Mouse (Mus musculus) heart, embryonic 10.5 days (tissue): ENCODE results near the gene Chmp3. TPM values are rescaled to one million over a fixed set of nuclear protein-coding genes. Genes with fewer than 3 reads are reported as not detected.
A peak's percentile ranks its signal among the peaks of the same experiment; 100 is the strongest.

ENCODE experiments used
- DNase-seq: peaks from one replicate; pipeline ENCODE4 v3.0.0-alpha.2; 2017; ENCODE audit warnings: low spot score
- H3K27ac ChIP-seq: fragments of 300-500 bp; sonication (generic); 2 replicates; pipeline ENCODE4 v1.5.1; 2016; ENCODE audit warnings: mild to moderate bottlenecking
- H3K27me3 ChIP-seq: fragments of 300-500 bp; sonication (generic); 2 replicates; pipeline ENCODE4 v1.6.1; 2016; ENCODE audit warnings: mild to moderate bottlenecking; ENCODE audit not compliant: poor library complexity, insufficient read depth, severe bottlenecking
- H3K36me3 ChIP-seq: fragments of 300-500 bp; sonication (generic); 2 replicates; pipeline ENCODE4 v1.6.1; 2016; ENCODE audit warnings: mild to moderate bottlenecking, moderate library complexity
- H3K4me1 ChIP-seq: fragments of 300-500 bp; sonication (generic); 2 replicates; pipeline ENCODE4 v1.6.1; 2016; ENCODE audit warnings: mild to moderate bottlenecking
- H3K4me3 ChIP-seq: fragments of 300-500 bp; sonication (generic); 2 replicates; pipeline ENCODE4 v1.5.1; 2016; ENCODE audit warnings: mild to moderate bottlenecking, moderate library complexity
- H3K9me3 ChIP-seq: fragments of 300-500 bp; sonication (generic); 2 replicates; pipeline ENCODE4 v1.6.1; 2016; ENCODE audit warnings: mild to moderate bottlenecking, moderate library complexity
- WGBS: fragments of 180-500 bp; shearing (Covaris S2); methylation state at CpG from one replicate; pipeline ENCODE4 v1.1.7; 2016; 5-methylcytosine and 5-hydroxymethylcytosine counted together
- polyA plus RNA-seq: library from polyadenylated mRNA; unstranded; fragments of >200 nt; fragmentation: Nextera tagmentation; extraction: Ambion mirVana; gene quantifications from 2 replicates; pipeline ENCODE4 v1.2.1, GENCODE M21; 2016

The Chmp3 gene
- polyA plus RNA-seq, 1 experiment from 2014 or later = 62.1 TPM

DNA sequence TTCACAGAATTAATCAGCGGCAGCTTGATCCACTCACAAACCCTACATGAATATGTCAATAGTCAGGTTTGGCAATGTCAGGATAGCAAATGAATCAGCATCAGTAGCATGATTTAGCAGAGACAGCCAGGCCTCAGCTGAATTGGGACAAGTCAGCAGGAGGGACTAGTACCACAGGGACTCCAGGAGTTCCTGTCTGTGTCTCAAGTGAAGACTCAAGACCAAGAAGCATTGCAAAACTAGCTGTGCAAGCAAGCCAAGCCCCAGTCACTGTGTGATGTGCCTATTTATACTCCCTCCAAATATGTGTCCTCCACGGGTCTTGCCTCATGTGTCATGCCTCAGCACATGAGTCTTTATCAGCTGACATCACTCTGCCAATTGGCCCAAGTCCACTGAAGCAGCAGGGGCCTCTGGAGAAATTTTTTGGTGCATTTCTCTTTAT lies 11.9 kb downstream of the Chmp3 start:
- Histone ChIP-seq H3K36me3 (peaks cover 16% of the 10 kb centered on the region), H3K4me3 (no peak overlapping the region), H3K27me3 (no peaks in the 10 kb centered on the region), H3K27ac (no peak overlapping the region), H3K4me1 (no peaks in the 10 kb centered on the region), H3K9me3 (no peaks in the 10 kb centered on the region)
- WGBS = 78% methylated on average over 2 of the region's 2 CpGs
- no peak for DNase-seq

DNA sequence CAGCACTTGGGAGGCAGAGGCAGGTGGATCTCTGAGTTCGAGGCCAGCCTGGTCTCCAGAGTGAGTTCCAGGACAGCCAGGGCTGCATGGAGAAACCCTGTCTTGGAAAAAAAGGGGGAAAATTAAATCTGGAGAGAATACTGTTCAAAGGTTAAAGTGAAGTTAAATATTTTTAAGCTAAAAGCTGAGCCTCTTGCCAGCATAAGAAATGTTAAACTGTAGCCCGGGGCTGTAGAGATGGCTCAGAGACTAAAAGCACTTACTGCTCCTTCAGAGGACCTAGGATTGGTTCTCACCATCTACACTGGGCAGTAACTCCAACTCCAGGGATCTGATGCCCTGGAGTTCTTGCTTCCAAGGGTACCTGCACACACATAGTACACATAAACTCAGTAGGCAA lies 13.2 kb downstream of the Chmp3 start:
- WGBS = 92% methylated on average over 2 of the region's 2 CpGs
- no peaks in the 10 kb centered on the region for H3K9me3 ChIP-seq
- H3K36me3 ChIP-seq = peaks cover 24% of the 10 kb centered on the region
- H3K4me3 ChIP-seq = no peak overlapping the region
- H3K27me3 ChIP-seq = no peaks in the 10 kb centered on the region
- no peak overlapping the region for H3K27ac ChIP-seq
- DNase-seq = no peak
- no peaks in the 10 kb centered on the region for H3K4me1 ChIP-seq

DNA sequence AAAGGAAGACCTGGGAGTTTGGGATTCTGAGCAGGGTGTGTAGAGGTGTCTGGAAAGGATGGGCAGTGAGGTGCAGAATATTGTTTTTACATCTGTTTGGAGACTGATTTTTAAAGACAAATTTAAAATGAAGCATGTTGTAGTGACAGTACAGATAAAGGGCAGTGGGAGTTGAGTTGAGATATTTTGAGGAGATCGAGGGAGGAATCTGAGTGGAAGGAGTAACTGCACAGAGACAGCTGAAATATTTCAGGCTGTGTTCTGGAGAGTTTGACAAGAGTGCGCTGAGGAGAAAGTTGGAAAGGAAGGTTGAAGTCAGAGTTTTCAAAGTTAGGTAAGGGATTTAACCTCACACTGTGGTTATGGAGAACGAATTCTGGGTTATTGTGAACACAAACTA lies 25.0 kb downstream of the Chmp3 start:
- Histone ChIP-seq H3K36me3 (peaks cover 25% of the 10 kb centered on the region), H3K27ac (no peak overlapping the region), H3K9me3 (no peaks in the 10 kb centered on the region), H3K4me3 (no peak overlapping the region), H3K27me3 (no peaks in the 10 kb centered on the region), H3K4me1 (no peaks in the 10 kb centered on the region)
- WGBS = 83% methylated on average over 3 of the region's 3 CpGs
- DNase-seq = no peak

DNA sequence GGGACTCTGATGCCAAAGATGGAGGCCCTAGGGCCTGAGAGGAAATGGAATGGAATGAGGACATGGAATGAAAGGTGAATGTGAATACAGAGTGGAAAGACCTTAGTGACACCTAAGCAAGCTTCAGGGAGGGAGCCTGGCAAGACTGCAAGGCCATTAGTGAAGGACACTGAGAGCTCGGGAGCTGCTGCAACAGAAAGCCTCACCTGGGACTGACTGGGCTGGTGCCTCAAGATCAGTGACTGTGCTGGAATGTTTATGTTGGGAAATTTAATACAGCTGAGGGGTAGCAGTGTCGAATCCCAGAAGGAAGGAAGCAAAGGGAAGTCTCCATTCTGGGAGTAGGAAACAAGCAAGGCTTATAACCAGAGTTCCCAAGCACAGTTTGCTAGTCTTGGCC lies 25.4 kb downstream of the Chmp3 start:
- 67% methylated on average over 2 of the region's 2 CpGs for WGBS
- Histone ChIP-seq H3K9me3 (no peaks in the 10 kb centered on the region), H3K27ac (no peak overlapping the region), H3K36me3 (peaks cover 29% of the 10 kb centered on the region), H3K27me3 (no peaks in the 10 kb centered on the region), H3K4me1 (no peaks in the 10 kb centered on the region), H3K4me3 (no peak overlapping the region)
- DNase-seq = no peak

DNA sequence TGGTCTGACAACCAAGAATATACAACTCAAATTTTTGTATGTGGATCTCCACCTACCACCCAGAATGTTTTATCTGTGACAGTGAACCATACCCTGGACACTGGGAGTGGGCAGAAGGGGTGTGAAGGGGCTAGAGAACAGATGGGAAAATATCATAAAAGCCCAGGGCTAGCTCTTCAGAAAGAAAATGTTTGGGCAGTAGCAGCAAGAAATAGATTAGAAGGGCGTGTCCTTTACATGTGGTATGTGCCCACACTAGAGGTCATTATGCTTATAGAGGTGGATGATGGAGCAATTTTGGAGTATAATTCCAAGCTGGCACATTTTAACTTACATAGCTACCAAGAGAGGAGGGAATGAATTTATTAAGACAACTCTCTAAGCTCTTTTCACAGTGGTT lies 31.8 kb downstream of the Chmp3 start:
- 86% methylated on average over 1 of the region's 1 CpGs for WGBS
- Histone ChIP-seq H3K4me1 (no peaks in the 10 kb centered on the region), H3K9me3 (no peaks in the 10 kb centered on the region), H3K4me3 (no peak overlapping the region), H3K27ac (no peak overlapping the region), H3K27me3 (no peaks in the 10 kb centered on the region), H3K36me3 (peaks cover 52% of the 10 kb centered on the region)
- DNase-seq = no peak

DNA sequence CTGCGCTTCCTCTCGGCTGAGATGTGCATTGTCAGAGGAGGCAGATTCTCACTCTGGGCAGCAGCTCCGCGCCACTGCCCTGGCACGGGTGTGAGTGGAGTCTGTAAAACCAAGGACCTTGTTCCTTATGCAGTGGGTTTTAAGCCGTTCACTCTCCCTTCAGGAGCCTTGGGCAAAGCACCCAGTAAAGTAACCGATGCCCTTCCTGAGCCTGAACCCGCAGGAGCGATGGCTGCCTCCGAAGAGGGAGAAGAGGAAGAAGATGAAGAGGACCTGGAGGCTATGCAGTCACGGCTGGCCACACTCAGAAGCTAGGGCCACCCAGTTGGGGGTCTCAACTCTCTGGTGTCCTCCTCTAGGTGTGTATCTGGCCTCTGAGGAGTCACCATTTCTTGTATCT lies 35.9 kb downstream of the Chmp3 start:
- H3K4me3 ChIP-seq = no peak overlapping the region
- peaks cover 51% of the 10 kb centered on the region for H3K36me3 ChIP-seq
- no peaks in the 10 kb centered on the region for H3K4me1 ChIP-seq
- H3K27ac ChIP-seq = no peak overlapping the region
- WGBS = 92% methylated on average over 11 of the region's 11 CpGs
- peak; percentile 55 for DNase-seq
- no peaks in the 10 kb centered on the region for H3K27me3 ChIP-seq
- no peaks in the 10 kb centered on the region for H3K9me3 ChIP-seq

DNA sequence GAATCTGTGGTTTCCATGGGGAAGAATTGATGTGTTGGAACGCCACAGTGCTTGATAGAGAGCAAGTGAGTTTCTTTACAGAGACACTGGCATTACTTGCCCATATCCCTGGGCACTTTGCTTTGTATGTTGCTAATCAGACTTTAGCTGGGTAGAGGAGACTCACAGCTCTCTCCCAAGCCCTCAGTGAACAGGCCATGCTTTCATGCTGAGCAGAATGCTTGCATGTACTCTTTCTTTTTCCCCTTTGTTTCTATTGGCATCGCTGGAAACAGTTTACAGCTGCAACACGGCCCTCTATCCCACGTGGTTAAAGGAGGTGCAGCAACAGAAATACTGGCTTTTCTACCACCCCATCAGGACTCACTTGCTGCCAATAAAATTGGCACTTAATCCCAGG lies 39.6 kb downstream of the Chmp3 start:
- no peaks in the 10 kb centered on the region for H3K27me3 ChIP-seq
- no peaks in the 10 kb centered on the region for H3K9me3 ChIP-seq
- no peaks in the 10 kb centered on the region for H3K4me1 ChIP-seq
- 83% methylated on average over 4 of the region's 4 CpGs for WGBS
- H3K27ac ChIP-seq = no peak overlapping the region
- DNase-seq = no peak
- H3K36me3 ChIP-seq = peaks cover 53% of the 10 kb centered on the region
- no peak overlapping the region for H3K4me3 ChIP-seq

DNA sequence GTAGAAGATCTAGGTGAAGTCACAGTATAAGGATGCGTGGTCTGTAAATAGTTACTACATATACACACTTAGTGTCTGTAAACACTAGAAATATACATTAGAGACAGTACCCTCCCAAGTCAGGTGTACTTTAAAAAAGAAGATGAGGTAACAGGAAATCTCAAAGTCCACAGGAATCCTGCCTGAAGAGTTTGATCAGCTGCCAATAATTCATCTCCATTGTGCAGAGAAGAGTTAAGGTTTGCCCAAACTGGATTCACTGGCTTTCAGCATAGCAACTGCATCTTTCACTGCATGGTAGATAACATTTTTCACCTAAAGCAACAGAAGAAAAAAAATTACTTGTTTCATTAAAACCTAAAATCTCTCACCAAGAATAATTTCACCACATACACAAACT lies 45.8 kb downstream of the Chmp3 start:
- Histone ChIP-seq H3K4me1 (no peaks in the 10 kb centered on the region), H3K36me3 (peaks cover 77% of the 10 kb centered on the region), H3K27ac (no peak overlapping the region)

DNA sequence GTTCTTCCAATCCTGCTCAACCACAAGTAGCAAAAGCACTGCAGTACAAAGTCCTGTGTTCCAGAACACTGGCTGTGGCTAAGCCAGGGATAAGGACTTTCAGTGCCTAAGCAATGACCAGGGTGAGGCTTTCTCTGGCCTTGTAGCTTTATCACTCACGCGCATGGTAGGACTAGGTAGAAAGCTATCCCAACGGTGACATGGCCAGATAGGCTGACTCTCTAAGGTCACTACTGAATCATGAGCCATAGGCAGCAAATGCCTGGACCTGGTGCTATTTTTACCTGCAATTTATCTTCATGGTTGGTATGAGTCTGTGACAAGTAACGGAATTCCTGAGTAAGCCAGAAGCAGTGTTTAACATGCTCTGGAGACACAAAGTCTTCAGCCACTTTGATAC lies 46.6 kb downstream of the Chmp3 start:
- H3K36me3 ChIP-seq = peaks cover 84% of the 10 kb centered on the region
- WGBS = 59% methylated on average over 4 of the region's 4 CpGs
- 0 out of 2 replicates have a peak overlapping the region, but pooled peaks have one; percentile 6 for H3K27ac ChIP-seq
- H3K27me3 ChIP-seq = no peaks in the 10 kb centered on the region
- H3K9me3 ChIP-seq = no peaks in the 10 kb centered on the region
- DNase-seq = no peak
- H3K4me3 ChIP-seq = no peak overlapping the region
- H3K4me1 ChIP-seq = no peaks in the 10 kb centered on the region

More for the DNA sequence above, 45.8 kb downstream of the Chmp3 start:
- no peak for DNase-seq
- Histone ChIP-seq H3K9me3 (no peaks in the 10 kb centered on the region), H3K4me3 (no peak overlapping the region), H3K27me3 (no peaks in the 10 kb centered on the region)
- WGBS = 100% methylated on average over 1 of the region's 1 CpGs

DNA sequence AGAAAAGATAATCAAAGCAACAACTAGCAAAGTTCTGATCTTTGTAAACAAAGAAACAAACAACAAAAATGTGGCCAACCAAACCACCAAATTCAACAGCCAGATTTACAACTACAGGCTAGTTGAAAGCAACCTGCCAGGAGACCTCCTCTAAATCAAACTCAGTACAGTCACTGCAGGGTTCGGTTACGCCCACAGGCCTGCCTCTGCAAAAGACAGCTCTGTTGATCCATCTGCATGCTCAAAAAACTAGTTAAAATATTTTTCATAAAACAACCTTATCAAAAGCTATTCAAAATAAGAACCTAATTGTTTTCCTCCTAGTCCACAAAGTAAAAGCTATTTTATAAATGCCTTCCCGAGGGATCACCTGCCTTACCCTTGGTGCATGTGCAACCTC lies 64.2 kb downstream of the Chmp3 start:
- 92% methylated on average over 3 of the region's 3 CpGs for WGBS
- Histone ChIP-seq H3K27ac (no peak overlapping the region), H3K4me3 (no peak overlapping the region), H3K27me3 (no peaks in the 10 kb centered on the region), H3K9me3 (no peaks in the 10 kb centered on the region), H3K4me1 (no peaks in the 10 kb centered on the region), H3K36me3 (peaks cover 90% of the 10 kb centered on the region)
- no peak for DNase-seq

DNA sequence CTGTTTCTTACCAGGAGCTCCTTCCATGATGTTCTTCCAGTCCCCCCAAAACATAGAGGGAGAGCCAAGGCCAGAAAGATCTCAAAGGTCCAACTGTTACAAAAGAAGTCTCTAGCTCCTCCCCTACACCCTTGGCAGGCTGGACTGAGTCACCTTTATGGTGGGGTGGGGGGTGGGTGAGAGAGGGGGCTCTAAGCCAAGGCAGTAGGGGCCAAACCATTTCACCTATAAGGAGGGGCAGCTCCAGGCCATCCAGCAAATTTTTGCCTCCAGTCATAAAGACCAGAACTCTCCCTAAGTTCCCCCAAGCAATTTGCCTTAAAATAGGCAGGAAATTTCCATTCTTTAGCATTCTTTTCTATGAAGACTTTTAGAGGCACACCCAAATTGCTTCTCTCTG lies 65.4 kb downstream of the Chmp3 start:
- H3K36me3 ChIP-seq = peaks cover 90% of the 10 kb centered on the region
- H3K4me3 ChIP-seq = no peak overlapping the region
- DNase-seq = no peak

DNA sequence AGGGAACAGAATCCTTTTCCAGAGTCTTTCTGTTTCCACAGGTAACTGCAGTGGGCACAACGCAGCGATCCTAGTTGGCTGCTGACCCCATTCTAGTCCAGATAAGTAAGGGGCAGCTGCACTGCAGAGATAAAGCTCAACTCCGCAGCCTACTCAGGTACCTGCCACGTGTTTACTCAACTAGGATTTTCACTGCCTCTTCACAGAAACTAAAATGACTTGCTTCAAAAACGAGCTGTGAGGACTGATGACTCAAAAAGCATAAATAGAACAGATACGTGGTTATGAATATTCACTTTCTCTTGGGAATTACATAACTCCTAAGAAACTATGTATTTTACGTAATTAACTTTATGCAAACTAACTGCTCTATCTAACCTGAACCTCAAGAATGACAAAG lies 66.4 kb downstream of the Chmp3 start:
- H3K4me3 ChIP-seq = no peak overlapping the region
- H3K27ac ChIP-seq = no peak overlapping the region
- no peaks in the 10 kb centered on the region for H3K27me3 ChIP-seq
- no peaks in the 10 kb centered on the region for H3K4me1 ChIP-seq
- 76% methylated on average over 7 of the region's 7 CpGs for WGBS
- H3K9me3 ChIP-seq = no peaks in the 10 kb centered on the region
- H3K36me3 ChIP-seq = peaks cover 85% of the 10 kb centered on the region
- DNase-seq = peak; percentile 91

More for the DNA sequence above, 65.4 kb downstream of the Chmp3 start:
- Histone ChIP-seq H3K4me1 (no peaks in the 10 kb centered on the region), H3K27me3 (no peaks in the 10 kb centered on the region), H3K27ac (peak overlapping the region; percentile 11; the same call in 1 of the 2 replicates), H3K9me3 (no peaks in the 10 kb centered on the region)

DNA sequence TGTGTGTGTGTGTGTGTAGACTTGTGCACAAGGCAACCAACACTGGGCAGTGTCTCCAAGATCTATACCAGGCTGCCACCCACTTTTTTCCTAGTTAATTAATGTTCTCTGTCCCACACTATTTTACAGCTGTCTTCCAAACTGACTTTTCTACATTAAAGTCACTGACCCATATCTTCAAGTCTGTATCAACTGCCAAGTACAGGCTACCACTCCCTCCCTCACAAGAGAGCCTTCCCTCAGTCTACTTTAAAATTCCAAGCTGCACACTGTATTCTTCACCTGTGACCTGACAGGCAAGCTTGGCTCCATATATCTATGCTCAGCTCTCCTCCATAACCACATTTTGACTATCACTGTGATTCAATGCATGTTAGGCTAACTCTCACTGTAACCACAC lies 69.6 kb downstream of the Chmp3 start:
- Histone ChIP-seq H3K9me3 (no peaks in the 10 kb centered on the region), H3K4me1 (no peaks in the 10 kb centered on the region), H3K36me3 (peaks cover 85% of the 10 kb centered on the region), H3K27ac (no peak overlapping the region), H3K4me3 (no peak overlapping the region), H3K27me3 (no peaks in the 10 kb centered on the region)
- no peak for DNase-seq

DNA sequence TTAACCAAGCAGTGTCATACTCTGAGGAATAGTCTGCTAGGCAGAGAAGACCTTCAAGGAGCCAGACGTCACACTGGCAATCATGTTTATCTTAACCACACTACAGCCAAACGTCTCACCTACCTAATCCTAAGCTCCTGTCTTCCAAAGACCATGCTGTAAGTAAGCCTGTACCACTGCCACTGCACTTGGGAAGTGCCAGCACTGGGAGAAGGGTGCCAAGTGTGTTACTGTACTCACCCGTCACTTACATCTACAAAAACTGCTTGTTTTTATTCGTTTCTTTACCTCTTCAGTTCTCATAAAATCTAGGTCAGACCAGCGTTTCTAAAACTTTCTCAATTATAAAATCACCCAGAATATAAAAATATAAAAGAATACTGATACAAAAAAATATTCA lies 73.4 kb downstream of the Chmp3 start:
- no peak overlapping the region for H3K27ac ChIP-seq
- H3K4me3 ChIP-seq = no peak overlapping the region
- no peaks in the 10 kb centered on the region for H3K27me3 ChIP-seq
- WGBS = 78% methylated on average over 5 of the region's 5 CpGs
- no peak for DNase-seq
- H3K9me3 ChIP-seq = no peaks in the 10 kb centered on the region
- peaks cover 87% of the 10 kb centered on the region for H3K36me3 ChIP-seq
- H3K4me1 ChIP-seq = no peaks in the 10 kb centered on the region
